Mouse (Mus musculus) bone marrow, adult 2 months (tissue): ENCODE data around the gene Gbp6.

ENCODE experiments used
- CTCF ChIP-seq: fragments of 200-500 bp; IDR thresholded peaks from 2 replicates; pipeline ENCODE4 v1.5.1; 2011; ENCODE audit warnings: low read length, control low read depth; ENCODE audit not compliant: control insufficient read depth, insufficient read depth
- POLR2A ChIP-seq: fragments of 200-500 bp; IDR thresholded peaks from 2 replicates; pipeline ENCODE4 v1.6.1; 2011; ENCODE audit warnings: low read depth, mild to moderate bottlenecking, control low read depth, low read length, borderline replicate concordance; ENCODE audit not compliant: control insufficient read depth

DNA sequence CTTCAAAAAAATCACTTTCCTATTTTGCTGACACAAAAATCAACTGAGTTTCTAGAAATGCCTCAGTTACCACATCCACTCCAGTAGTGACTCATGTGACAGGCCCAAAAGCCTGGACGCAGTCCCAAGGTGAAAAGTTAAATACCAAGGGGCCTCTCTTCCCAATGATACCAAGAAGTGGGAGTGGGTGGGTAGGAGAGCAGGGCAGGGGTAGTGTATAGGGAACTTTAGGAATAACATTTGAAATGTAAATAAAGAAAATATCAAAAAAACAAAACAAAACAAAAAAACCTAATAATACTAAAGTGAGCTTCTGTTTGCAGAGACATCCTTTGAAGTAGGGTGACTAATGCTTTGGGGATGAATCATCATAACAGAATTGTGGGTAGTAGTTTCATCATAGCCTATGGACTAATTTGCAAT, 12.7 kb upstream of the Gbp6 start:
- TF ChIP-seq CTCF: no peak
- TF ChIP-seq POLR2A: no peak
